Mouse (Mus musculus) retina, embryonic 14.5 days (tissue): ENCODE results near the gene Bcl3.

Source experiments
- DNase-seq: peaks from one replicate; pipeline ENCODE4 v3.0.0-alpha.2; 2015; ENCODE audit warnings: low spot score

Gene Bcl3

GRCm38 (mm10) chr7:19769434-19770374 lies 52.9 kb downstream of the Bcl3 start:
- no peak for DNase-seq

GRCm38 (mm10) chr7:19769001-19769400 lies 53.6 kb downstream of the Bcl3 start:
- no peak for DNase-seq

- no peak for DNase-seq
Measured at GRCm38 (mm10) chr7:19768251-19768650, 54.3 kb downstream of the Bcl3 start.

DNA sequence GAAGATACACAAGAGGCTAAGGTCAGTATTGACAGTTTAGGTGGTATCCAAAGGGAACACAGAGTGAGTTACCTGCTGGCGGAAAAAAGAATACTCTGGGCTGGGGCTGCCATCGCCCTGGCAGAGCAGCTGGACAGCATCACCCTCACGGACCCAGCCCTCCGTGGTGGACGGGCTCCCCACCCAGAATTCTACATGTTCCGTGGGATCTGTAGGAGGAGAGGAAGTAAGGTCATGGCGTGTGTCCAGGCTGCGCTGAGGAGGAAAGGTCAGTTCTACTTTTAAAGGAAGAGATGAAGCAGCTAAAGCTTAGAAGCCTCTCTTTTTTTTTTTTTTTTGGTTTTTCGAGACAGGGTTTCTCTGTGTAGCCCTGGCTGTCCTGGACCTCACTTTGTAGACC lies 58.0 kb downstream of the Bcl3 start:
- no peak for DNase-seq

DNA sequence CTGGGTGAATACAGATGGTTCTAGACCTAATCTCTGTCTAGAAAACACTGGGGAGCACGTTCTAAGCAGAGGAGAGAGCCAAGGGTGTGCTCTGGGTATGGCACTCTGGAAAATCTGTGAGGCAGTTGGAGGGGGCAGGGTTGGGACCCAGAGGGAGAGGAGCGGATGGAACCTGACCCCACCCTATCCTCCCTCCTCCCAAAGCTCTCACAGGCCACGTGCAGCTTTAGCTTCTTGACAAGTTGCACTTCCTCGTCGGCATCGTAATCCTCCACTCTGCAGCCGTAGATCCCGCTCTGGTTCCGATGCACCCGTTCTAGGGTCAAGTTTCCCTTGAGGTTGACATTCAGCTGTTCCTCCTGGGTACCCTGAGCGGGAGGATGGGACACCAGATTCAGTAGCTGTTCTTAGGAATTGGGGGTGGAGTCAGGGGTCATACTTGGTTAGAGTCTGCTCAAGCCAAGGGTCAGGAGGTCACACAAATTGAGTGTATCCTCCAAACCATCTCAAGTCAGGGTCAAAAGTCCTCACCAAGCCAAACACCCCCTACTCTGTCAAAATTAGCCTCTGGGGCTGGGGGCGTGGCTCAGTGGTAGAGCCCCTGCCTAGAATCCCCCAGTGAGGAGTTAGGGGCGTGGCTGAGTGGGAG lies 58.6 kb downstream of the Bcl3 start:
- no peak for DNase-seq

- no peak for DNase-seq
Measured at GRCm38 (mm10) chr7:19762283-19762682, 60.3 kb downstream of the Bcl3 start.

- no peak for DNase-seq
Measured at GRCm38 (mm10) chr7:19760021-19760420, 62.5 kb downstream of the Bcl3 start.

DNA sequence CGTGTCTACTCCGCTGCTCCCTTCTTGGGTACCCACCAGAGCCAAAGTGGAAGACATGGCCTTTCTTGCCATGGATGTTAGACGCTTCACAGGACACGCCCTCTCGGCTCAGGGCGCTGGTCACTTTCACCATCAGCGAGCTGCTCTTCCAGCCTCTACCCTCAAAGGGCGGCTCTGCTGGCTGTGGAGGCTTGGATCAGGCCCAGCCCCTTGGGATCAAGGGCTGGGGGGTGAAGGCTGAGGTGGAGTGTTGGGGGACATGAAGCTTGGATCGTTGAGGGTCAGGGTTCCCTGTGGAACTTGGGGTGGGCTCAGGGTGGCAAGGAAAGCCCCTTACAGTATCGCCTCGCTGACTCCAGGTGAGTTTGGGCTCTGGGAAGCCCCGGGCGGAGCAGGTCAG lies 63.9 kb downstream of the Bcl3 start:
- DNase-seq, result no peak
